Mouse (Mus musculus) spleen, adult 2 months (tissue): ENCODE data around the gene Phgr1. TPM values are rescaled to one million over a fixed set of nuclear protein-coding genes. Genes with fewer than 3 reads are reported as not detected.

Experiments used
- DNase-seq, 2 experiments: peaks; one replicate each; pipeline versions ENCODE4 v3.0.0 to v3.0.0-alpha.2; 2012 to 2021; ENCODE audit warnings: low spot score in 2 of 2, low read depth in 1 of 2
- H3K27ac ChIP-seq: fragments of 200-500 bp; 2 replicates; pipeline ENCODE4 v1.5.1; 2012; ENCODE audit warnings: low read length, inconsistent platforms; ENCODE audit not compliant: insufficient read depth
- H3K27me3 ChIP-seq: fragments of 200-500 bp; 2 replicates; pipeline ENCODE4 v1.6.1; 2012; ENCODE audit warnings: mild to moderate bottlenecking, moderate library complexity, low read length, inconsistent platforms; ENCODE audit not compliant: control insufficient read depth, insufficient read depth
- H3K36me3 ChIP-seq: fragments of 200-500 bp; 2 replicates; pipeline ENCODE4 v1.6.1; 2012; ENCODE audit warnings: mild to moderate bottlenecking, low read length, inconsistent platforms; ENCODE audit not compliant: control insufficient read depth, insufficient read depth
- H3K4me1 ChIP-seq: fragments of 200-500 bp; 2 replicates; pipeline ENCODE4 v1.6.1; 2011; ENCODE audit warnings: inconsistent platforms; ENCODE audit not compliant: control insufficient read depth, insufficient read depth, insufficient read length
- H3K4me3 ChIP-seq: fragments of 200-500 bp; 2 replicates; pipeline ENCODE4 v1.5.1; 2011; ENCODE audit warnings: mild to moderate bottlenecking, inconsistent platforms; ENCODE audit not compliant: insufficient read depth, insufficient read length; ENCODE audit errors: extremely low read depth
- CTCF ChIP-seq: fragments of 200-500 bp; IDR thresholded peaks from 2 replicates; pipeline ENCODE4 v1.5.1; 2011; ENCODE audit warnings: mild to moderate bottlenecking, inconsistent platforms; ENCODE audit not compliant: insufficient read depth, insufficient read length, insufficient replicate concordance; ENCODE audit errors: extremely low read depth
- POLR2A ChIP-seq: fragments of 200-500 bp; IDR thresholded peaks from 2 replicates; pipeline ENCODE4 v1.6.1; 2011; ENCODE audit warnings: low read depth, low read length, inconsistent platforms
- WGBS: fragments of 180-500 bp; shearing (Covaris S2); methylation state at CpG from one replicate; pipeline ENCODE4 v1.1.7; 2018; 5-methylcytosine and 5-hydroxymethylcytosine counted together
- polyA plus RNA-seq: library from polyadenylated mRNA; depleted of rRNA; stranded (reverse); fragments of >200 nt; gene quantifications from 2 replicates; pipeline ENCODE4 v1.2.3, GENCODE M21; 2012; rRNA removed

Phgr1 gene
- polyA plus RNA-seq = 0.28 and 0.36 TPM in 2 replicates

DNA sequence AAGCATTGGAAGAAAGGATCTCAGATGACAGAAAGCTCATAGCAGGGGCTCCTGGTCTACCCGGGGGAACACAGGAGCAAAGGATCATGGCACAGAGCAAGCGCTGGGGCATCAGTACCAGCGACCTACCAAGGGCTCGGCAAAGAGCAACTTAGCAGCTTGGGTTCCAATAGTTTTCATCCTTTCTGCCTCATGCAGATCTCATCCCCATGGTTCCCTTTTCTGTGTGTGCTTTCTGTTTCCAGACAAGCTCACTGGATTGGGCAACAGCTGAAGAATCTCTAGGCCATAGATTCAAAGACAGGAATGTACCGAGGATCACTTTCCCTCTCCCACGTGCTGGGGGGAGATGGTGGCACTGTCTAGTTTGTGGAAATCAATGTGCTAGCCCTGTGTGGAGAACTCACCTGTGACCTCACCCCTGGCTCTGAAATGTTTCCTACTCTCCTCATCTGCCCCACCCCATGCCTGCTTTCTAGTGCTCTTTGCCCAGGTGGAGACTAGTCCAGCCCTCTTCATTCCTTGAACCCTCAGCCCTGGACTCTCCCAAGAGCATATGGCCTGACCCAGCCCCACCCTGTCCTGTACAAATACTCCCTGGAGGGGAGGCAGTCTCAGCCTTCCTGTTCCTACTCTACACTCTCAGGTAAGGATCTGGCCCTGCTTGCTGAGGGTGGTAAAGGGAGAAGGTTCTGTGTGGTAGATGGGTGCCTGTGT, at the start of gene Phgr1:
Gene Phgr1, plus strand, starts transcription at position 612 of the 717 bp plus-strand sequence.
- H3K27me3 ChIP-seq = no peaks in the 10 kb centered on the region
- no peak within 1 kb of the TSS for H3K27ac ChIP-seq
- H3K4me3 ChIP-seq = no peak within 1 kb of the TSS
- DNase-seq = no peak
- H3K36me3 ChIP-seq = no peaks in the 10 kb centered on the region
- TF ChIP-seq POLR2A (no peak), CTCF (no peak)
- 79% methylated on average over 6 of the region's 6 CpGs for WGBS
- H3K4me1 ChIP-seq = no peaks in the 10 kb centered on the region

GRCm38 (mm10) chr2:118723693-118724486, 48.7 kb upstream of the Phgr1 start:
- Histone ChIP-seq H3K4me3 (no peak overlapping the region), H3K27me3 (no peaks in the 10 kb centered on the region), H3K4me1 (peaks cover 4% of the 10 kb centered on the region), H3K36me3 (peaks cover 25% of the 10 kb centered on the region), H3K27ac (no peak overlapping the region)
- 75% methylated on average over 15 of the region's 15 CpGs for WGBS
- DNase-seq = no peak
- TF ChIP-seq CTCF (no peak), POLR2A (no peak)

- H3K36me3 ChIP-seq = peaks cover 18% of the 10 kb centered on the region
- H3K4me3 ChIP-seq = no peak overlapping the region
- H3K27me3 ChIP-seq = no peaks in the 10 kb centered on the region
Observed at GRCm38 (mm10) chr2:118725511-118725910, 47.1 kb upstream of the Phgr1 start.

GRCm38 (mm10) chr2:118726873-118727272, 45.7 kb upstream of the Phgr1 start:
- WGBS = 51% methylated on average over 2 of the region's 2 CpGs
- no peak for DNase-seq
- peaks cover 14% of the 10 kb centered on the region for H3K36me3 ChIP-seq
- H3K4me3 ChIP-seq = peak overlapping the region; percentile 65; the same call in 1 of the 2 replicates
- H3K4me1 ChIP-seq = peaks cover 16% of the 10 kb centered on the region
- TF ChIP-seq CTCF = no peak
- TF ChIP-seq POLR2A = no peak
- H3K27me3 ChIP-seq = no peaks in the 10 kb centered on the region
- peak overlapping the region; percentile 86; the same call in 1 of the 2 replicates for H3K27ac ChIP-seq

More at GRCm38 (mm10) chr2:118725511-118725910, 47.1 kb upstream of the Phgr1 start:
- 85% methylated on average over 4 of the region's 4 CpGs for WGBS
- TF ChIP-seq POLR2A = no peak
- no peak for TF ChIP-seq CTCF
- DNase-seq = no peak
- Histone ChIP-seq H3K4me1 (peaks cover 16% of the 10 kb centered on the region), H3K27ac (no peak overlapping the region)

DNA sequence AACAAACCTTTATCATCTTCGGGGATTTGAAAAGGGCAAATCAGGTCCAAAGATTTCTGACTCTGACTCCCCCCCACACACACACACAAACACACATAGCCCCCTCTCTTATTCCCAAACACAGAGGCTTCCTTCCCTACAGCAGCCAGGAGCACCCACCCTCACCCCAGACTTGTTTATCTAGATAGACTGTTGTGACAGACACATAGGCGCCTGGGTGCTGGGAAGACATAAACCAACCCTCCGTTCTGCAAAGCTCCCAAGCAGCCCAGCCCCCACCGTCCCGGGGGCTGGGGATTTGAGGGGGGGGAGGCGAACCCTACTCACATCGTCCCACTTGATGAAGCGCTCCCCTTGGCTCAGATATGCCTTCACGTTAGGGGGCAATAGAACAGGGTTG, 44.7 kb upstream of the Phgr1 start:
- Histone ChIP-seq H3K4me3 (peak overlapping the region; percentile 65), H3K36me3 (peaks cover 9% of the 10 kb centered on the region), H3K27ac (peak overlapping the region; percentile 86), H3K4me1 (peaks cover 16% of the 10 kb centered on the region), H3K27me3 (no peaks in the 10 kb centered on the region)
- DNase-seq = no peak
- TF ChIP-seq POLR2A = no peak
- no peak for TF ChIP-seq CTCF
- 4% methylated on average over 9 of the region's 9 CpGs for WGBS

- DNase-seq = peak in 1 of 2 experiments; percentile 72
- no peaks in the 10 kb centered on the region for H3K27me3 ChIP-seq
- TF ChIP-seq CTCF = no peak
- TF ChIP-seq POLR2A = peak; percentile 28
- peaks cover 5% of the 10 kb centered on the region for H3K36me3 ChIP-seq
- H3K4me1 ChIP-seq = peaks cover 16% of the 10 kb centered on the region
- peak within 1 kb of the TSS; percentile 86 for H3K27ac ChIP-seq
- peak within 1 kb of the TSS; percentile 65 for H3K4me3 ChIP-seq
- WGBS = 2% methylated on average over 7 of the region's 7 CpGs
Observed at GRCm38 (mm10) chr2:118728337-118728736, 44.2 kb upstream of the Phgr1 start, which contains the start of gene Plcb2. Plcb2 (minus strand) TSS chr2:118728438.

GRCm38 (mm10) chr2:118729194-118729593, 43.4 kb upstream of the Phgr1 start:
- Histone ChIP-seq H3K4me3 (no peak overlapping the region), H3K27me3 (no peaks in the 10 kb centered on the region), H3K36me3 (no peaks in the 10 kb centered on the region), H3K27ac (peak overlapping the region; percentile 86), H3K4me1 (peaks cover 16% of the 10 kb centered on the region)
- no peak for DNase-seq
- TF ChIP-seq CTCF = no peak
- TF ChIP-seq POLR2A = no peak
- WGBS = 34% methylated on average over 4 of the region's 4 CpGs
